Mouse (Mus musculus): Measurements from ENCODE around the gene Arid1a. TPM values are rescaled to one million over a fixed set of nuclear protein-coding genes. Genes with fewer than 3 reads are reported as not detected.

Gene Arid1a
- polyA plus RNA-seq, 1 experiment from 2014 or later, result 34.2 TPM

GRCm38 (mm10) chr4:133757269-133757835 lies 783 bp upstream of the Arid1a start:
- H3K27me3 ChIP-seq (ENCODE audit: control insufficient read depth, insufficient read depth, low read length), result no peaks in the 10 kb centered on the region
- H3K4me2 ChIP-seq, result peak overlapping the region; percentile 90
- WGBS (ENCODE audit: insufficient replicate concordance), result under 1% methylated on average over 38 of the region's 38 CpGs
- H3K4me3 ChIP-seq (ENCODE audit: low read depth, low read length), result peak overlapping the region; percentile 62
- H3K36me3 ChIP-seq (ENCODE audit: control insufficient read depth, insufficient read depth, low read length), result no peaks in the 10 kb centered on the region
- peak overlapping the region; percentile 100 for H3K27ac ChIP-seq (ENCODE audit: low read depth, low read length)
- H3K4me1 ChIP-seq (ENCODE audit: control insufficient read depth, insufficient read depth, low read length), result peaks cover 18% of the 10 kb centered on the region
- H3K9me3 ChIP-seq (replicated peaks; ENCODE audit: control insufficient read depth, low read length), result no peaks in the 10 kb centered on the region
- ATAC-seq (replicated peaks; ENCODE audit: insufficient number of reproducible peaks, low FRiP score, low TSS enrichment), result no peak; the same call in 1 of the 2 replicates
- peak overlapping the region; percentile 96 for H3K9ac ChIP-seq (ENCODE audit: low read depth, low read length)

GRCm38 (mm10) chr4:133755861-133756371 lies 653 bp downstream of the Arid1a start:
- Histone ChIP-seq H3K27ac (ENCODE audit: low read depth, low read length) (peak overlapping the region; percentile 100), H3K4me1 (ENCODE audit: control insufficient read depth, insufficient read depth, low read length) (peaks cover 18% of the 10 kb centered on the region), H3K4me2 (peak overlapping the region; percentile 90), H3K36me3 (ENCODE audit: control insufficient read depth, insufficient read depth, low read length) (no peaks in the 10 kb centered on the region), H3K27me3 (ENCODE audit: control insufficient read depth, insufficient read depth, low read length) (no peaks in the 10 kb centered on the region), H3K4me3 (ENCODE audit: low read depth, low read length) (peak overlapping the region; percentile 62), H3K9ac (ENCODE audit: low read depth, low read length) (peak overlapping the region; percentile 96), H3K9me3 (replicated peaks; ENCODE audit: control insufficient read depth, low read length) (no peaks in the 10 kb centered on the region)
- WGBS (ENCODE audit: insufficient replicate concordance), result 8% methylated on average over 11 of the region's 11 CpGs
- no peak for ATAC-seq (replicated peaks; ENCODE audit: insufficient number of reproducible peaks, low FRiP score, low TSS enrichment)

GRCm38 (mm10) chr4:133754871-133755765 lies 1.5 kb downstream of the Arid1a start:
- Histone ChIP-seq H3K9me3 (replicated peaks; ENCODE audit: control insufficient read depth, low read length) (no peaks in the 10 kb centered on the region), H3K4me1 (ENCODE audit: control insufficient read depth, insufficient read depth, low read length) (peaks cover 23% of the 10 kb centered on the region), H3K4me2 (peak overlapping the region; percentile 90), H3K27ac (ENCODE audit: low read depth, low read length) (peak overlapping the region; percentile 100), H3K9ac (ENCODE audit: low read depth, low read length) (peak overlapping the region; percentile 96), H3K27me3 (ENCODE audit: control insufficient read depth, insufficient read depth, low read length) (no peaks in the 10 kb centered on the region), H3K4me3 (ENCODE audit: low read depth, low read length) (peak overlapping the region; percentile 99), H3K36me3 (ENCODE audit: control insufficient read depth, insufficient read depth, low read length) (no peaks in the 10 kb centered on the region)
- WGBS (ENCODE audit: insufficient replicate concordance), result 8% methylated on average over 10 of the region's 10 CpGs
- no peak for ATAC-seq (replicated peaks; ENCODE audit: insufficient number of reproducible peaks, low FRiP score, low TSS enrichment)

- peaks cover 30% of the 10 kb centered on the region for H3K4me1 ChIP-seq (ENCODE audit: control insufficient read depth, insufficient read depth, low read length)
- 1% methylated on average over 35 of the region's 50 CpGs for WGBS (ENCODE audit: insufficient replicate concordance)
Measured at GRCm38 (mm10) chr4:133754238-133754637, 2.3 kb downstream of the Arid1a start.

GRCm38 (mm10) chr4:133753375-133754190 lies 3.0 kb downstream of the Arid1a start:
- Histone ChIP-seq H3K9ac (ENCODE audit: low read depth, low read length) (peak overlapping the region; percentile 96), H3K4me1 (ENCODE audit: control insufficient read depth, insufficient read depth, low read length) (peaks cover 36% of the 10 kb centered on the region), H3K27ac (ENCODE audit: low read depth, low read length) (peak overlapping the region; percentile 100), H3K9me3 (replicated peaks; ENCODE audit: control insufficient read depth, low read length) (no peaks in the 10 kb centered on the region), H3K4me2 (peak overlapping the region; percentile 90), H3K36me3 (ENCODE audit: control insufficient read depth, insufficient read depth, low read length) (0 out of 2 replicates have a peak, but pooled peaks cover 4% of the 10 kb centered on the region), H3K27me3 (ENCODE audit: control insufficient read depth, insufficient read depth, low read length) (no peaks in the 10 kb centered on the region), H3K4me3 (ENCODE audit: low read depth, low read length) (peak overlapping the region; percentile 99)
- WGBS (ENCODE audit: insufficient replicate concordance), result under 1% methylated on average over 47 of the region's 99 CpGs
- ATAC-seq (replicated peaks; ENCODE audit: insufficient number of reproducible peaks, low FRiP score, low TSS enrichment), result peak; percentile 54

More at GRCm38 (mm10) chr4:133754238-133754637, 2.3 kb downstream of the Arid1a start:
- H3K9ac ChIP-seq (ENCODE audit: low read depth, low read length), result peak overlapping the region; percentile 96
- peak overlapping the region; percentile 99 for H3K4me3 ChIP-seq (ENCODE audit: low read depth, low read length)
- H3K4me2 ChIP-seq, result peak overlapping the region; percentile 90
- H3K9me3 ChIP-seq (replicated peaks; ENCODE audit: control insufficient read depth, low read length), result no peaks in the 10 kb centered on the region
- no peaks in the 10 kb centered on the region for H3K27me3 ChIP-seq (ENCODE audit: control insufficient read depth, insufficient read depth, low read length)
- H3K36me3 ChIP-seq (ENCODE audit: control insufficient read depth, insufficient read depth, low read length), result 0 out of 2 replicates have a peak, but pooled peaks cover under 1% of the 10 kb centered on the region
- peak overlapping the region; percentile 100 for H3K27ac ChIP-seq (ENCODE audit: low read depth, low read length)
- ATAC-seq (replicated peaks; ENCODE audit: insufficient number of reproducible peaks, low FRiP score, low TSS enrichment), result peak; percentile 81

GRCm38 (mm10) chr4:133752449-133753374 lies 3.9 kb downstream of the Arid1a start:
- peak overlapping the region; percentile 100 for H3K27ac ChIP-seq (ENCODE audit: low read depth, low read length)
- under 1% methylated on average over 107 of the region's 121 CpGs for WGBS (ENCODE audit: insufficient replicate concordance)
- ATAC-seq (replicated peaks; ENCODE audit: insufficient number of reproducible peaks, low FRiP score, low TSS enrichment), result no peak
- H3K36me3 ChIP-seq (ENCODE audit: control insufficient read depth, insufficient read depth, low read length), result 0 out of 2 replicates have a peak, but pooled peaks cover 4% of the 10 kb centered on the region
- peak overlapping the region; percentile 96 for H3K9ac ChIP-seq (ENCODE audit: low read depth, low read length)
- peaks cover 42% of the 10 kb centered on the region for H3K4me1 ChIP-seq (ENCODE audit: control insufficient read depth, insufficient read depth, low read length)
- H3K27me3 ChIP-seq (ENCODE audit: control insufficient read depth, insufficient read depth, low read length), result no peaks in the 10 kb centered on the region
- peak overlapping the region; percentile 90 for H3K4me2 ChIP-seq
- no peaks in the 10 kb centered on the region for H3K9me3 ChIP-seq (replicated peaks; ENCODE audit: control insufficient read depth, low read length)
- peak overlapping the region; percentile 99 for H3K4me3 ChIP-seq (ENCODE audit: low read depth, low read length)

GRCm38 (mm10) chr4:133751521-133752448 lies 4.8 kb downstream of the Arid1a start:
- H3K27me3 ChIP-seq (ENCODE audit: control insufficient read depth, insufficient read depth, low read length), result no peaks in the 10 kb centered on the region
- H3K4me2 ChIP-seq, result peak overlapping the region; percentile 85
- H3K4me3 ChIP-seq (ENCODE audit: low read depth, low read length), result peak overlapping the region; percentile 99
- no peaks in the 10 kb centered on the region for H3K9me3 ChIP-seq (replicated peaks; ENCODE audit: control insufficient read depth, low read length)
- H3K27ac ChIP-seq (ENCODE audit: low read depth, low read length), result peak overlapping the region; percentile 100
- H3K4me1 ChIP-seq (ENCODE audit: control insufficient read depth, insufficient read depth, low read length), result peaks cover 42% of the 10 kb centered on the region
- no peak for ATAC-seq (replicated peaks; ENCODE audit: insufficient number of reproducible peaks, low FRiP score, low TSS enrichment)
- H3K36me3 ChIP-seq (ENCODE audit: control insufficient read depth, insufficient read depth, low read length), result 0 out of 2 replicates have a peak, but pooled peaks cover 4% of the 10 kb centered on the region
- WGBS (ENCODE audit: insufficient replicate concordance), result under 1% methylated on average over 31 of the region's 31 CpGs
- H3K9ac ChIP-seq (ENCODE audit: low read depth, low read length), result peak overlapping the region; percentile 96

Measured in heart, embryonic 11.5 days (tissue).